Mouse (Mus musculus) 3T3-L1 (cell line): ENCODE measurements at regions not wholly inside any gene's neighbourhood (a gene's known extent, or its start where the extent isn't known, plus 50 kb on each side); places are given as distances from the start of the nearest gene placed in this dataset.

ENCODE experiments used
- DNase-seq: peaks from one replicate; pipeline ENCODE4 v3.0.0-alpha.2; 2015; ENCODE audit warnings: low read depth, low spot score

DNA sequence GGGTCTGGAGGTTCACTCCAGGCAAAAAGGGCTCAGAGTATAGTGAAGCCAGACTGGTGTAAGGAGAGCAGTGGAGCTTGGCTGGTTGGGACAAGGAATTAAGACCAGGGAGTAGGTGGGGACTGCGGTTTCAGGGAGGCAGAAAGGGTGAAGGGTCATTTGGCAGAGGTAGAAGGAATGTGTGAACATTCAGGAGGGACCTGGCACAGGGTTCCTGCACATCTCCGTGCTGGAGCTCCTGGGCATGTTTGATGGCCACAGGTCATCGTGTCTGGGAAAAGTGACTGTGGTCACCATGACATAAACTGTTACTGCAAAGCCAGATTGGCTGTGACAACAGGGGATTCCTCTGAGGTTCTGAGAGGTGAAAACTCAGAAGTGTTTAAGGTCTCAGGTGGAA lies 202.3 kb downstream of the Gadd45g start:
- no peak for DNase-seq

DNA sequence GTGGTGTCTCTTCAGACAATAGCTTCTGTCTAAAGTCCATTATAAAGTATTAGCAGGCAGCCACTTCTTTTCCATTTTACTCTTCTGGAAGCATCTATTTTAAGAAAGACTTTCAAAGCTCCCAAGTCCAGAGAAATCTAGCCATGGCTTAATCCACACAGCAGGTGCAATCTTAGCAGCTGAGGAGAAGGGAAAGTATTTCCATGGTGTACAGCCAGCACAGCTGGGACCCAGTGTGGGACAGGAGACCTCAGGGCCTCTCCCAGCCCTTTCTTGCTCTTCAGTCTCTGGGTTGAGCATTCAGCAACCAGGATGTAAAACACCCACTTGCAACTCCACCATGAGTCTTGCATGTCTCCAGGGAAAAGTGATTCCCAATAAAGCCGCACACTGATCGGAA lies 202.8 kb downstream of the Gadd45g start:
- no peak for DNase-seq

DNA sequence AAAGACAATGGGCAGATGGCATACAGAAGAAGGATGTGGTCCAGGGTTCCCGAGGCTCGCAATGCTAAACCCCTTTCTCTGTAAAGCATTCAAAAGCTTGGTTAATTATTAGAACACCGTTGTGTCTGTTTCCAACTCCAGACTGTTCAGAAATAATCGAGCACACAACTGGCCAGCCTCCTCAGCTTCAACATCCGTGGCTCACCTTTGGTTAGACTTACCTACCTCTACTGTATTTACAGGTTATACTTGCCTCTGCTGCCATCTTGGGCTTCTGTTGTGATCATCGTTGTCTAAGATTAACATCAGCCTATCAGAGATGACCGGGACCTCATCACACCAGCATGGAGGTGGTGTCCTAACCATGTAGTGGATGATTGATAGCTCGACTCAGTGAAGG lies 209.3 kb downstream of the Gadd45g start:
- DNase-seq = no peak

DNA sequence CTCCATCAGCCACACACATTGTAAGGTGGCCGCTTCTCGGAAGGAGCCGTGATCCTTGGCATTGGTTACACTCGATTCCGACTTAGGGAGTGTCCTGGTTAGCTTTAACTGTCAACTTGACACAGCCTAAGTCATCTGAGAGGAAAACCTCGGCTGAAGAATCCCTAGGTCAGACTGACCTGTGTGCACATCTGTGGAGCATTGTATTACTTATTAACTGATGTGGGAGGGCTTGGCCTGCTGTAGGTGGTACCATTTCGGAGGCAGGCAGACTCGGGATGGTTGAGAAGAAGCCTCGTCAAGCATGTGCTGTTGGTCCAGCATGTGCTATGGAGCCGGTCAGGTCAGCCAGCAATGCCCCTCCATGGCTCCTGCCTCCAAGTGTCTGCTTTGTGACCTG lies 211.0 kb downstream of the Gadd45g start:
- no peak for DNase-seq

DNA sequence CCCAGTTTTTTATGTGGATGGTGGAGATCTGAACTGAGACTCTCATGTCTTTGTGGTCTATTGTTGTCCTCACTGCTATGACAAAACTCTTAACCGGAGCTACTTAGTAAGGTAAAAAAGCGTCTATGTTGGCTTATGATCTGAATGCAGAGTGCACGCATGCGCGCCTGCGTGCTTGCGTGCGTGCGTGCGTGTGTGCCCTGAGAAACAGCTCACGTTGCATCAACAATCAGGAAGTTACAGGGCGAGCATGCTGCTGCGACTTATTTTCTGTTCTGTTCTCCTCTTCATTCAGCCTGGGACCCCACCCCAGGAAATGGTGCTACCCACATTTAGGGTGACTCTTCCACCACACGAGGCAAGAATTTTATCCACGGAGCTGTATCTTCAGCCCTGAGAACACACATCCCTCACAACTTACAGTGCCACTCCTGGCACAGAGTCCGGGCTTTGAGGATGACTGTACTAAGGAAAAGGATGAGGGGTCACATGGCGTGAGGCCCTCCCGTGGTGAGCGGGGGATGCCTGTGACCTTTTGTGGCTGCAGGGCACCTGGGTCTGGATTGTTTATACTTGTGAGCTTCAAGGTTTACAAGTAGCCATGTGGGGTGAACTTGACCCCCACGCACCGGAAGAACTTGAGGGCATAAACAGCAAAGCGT lies 213.4 kb downstream of the Gadd45g start:
- DNase-seq = no peak

DNA sequence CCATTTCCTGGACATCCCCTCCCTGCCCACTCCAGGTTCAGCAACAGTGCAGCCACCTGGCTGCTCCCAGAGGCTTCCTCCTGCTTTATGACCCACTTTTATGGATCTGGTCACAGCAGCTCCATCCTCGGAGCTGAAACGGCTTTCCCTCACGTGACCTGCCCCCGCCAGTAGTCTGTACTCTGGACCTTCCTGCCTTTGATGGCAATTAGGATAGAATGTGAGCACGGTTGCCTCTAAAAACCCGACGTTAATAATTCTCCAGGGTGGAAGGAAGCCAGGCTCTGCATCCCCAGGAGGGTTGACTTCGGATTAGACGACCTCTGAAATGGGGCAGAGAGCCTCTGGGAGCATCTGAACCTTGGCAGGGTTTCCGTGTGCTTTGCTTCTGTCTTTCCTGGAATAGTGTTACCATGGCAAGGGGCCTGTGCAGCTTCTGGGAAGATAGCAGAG lies 214.0 kb downstream of the Gadd45g start:
- no peak for DNase-seq

DNA sequence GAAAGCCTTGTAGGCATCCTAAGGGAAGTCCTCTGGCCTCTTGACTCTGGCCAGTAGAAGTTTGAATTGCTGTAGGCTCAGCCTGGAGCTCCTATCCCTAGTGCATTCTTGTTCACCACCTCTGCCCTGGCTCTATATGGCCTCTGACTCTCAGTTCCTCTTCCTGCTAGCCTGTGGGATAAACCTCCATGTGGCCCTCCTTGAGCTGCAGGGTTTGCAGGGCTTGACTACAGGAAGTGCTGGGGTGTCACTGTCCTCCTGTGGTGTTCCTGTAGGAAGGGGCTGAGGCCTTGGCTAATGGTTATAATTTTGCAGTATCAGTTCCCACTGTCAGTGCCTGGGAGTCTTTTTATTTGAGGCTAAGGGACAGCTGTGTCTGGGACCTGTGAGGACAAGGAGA lies 215.0 kb downstream of the Gadd45g start:
- DNase-seq = no peak

DNA sequence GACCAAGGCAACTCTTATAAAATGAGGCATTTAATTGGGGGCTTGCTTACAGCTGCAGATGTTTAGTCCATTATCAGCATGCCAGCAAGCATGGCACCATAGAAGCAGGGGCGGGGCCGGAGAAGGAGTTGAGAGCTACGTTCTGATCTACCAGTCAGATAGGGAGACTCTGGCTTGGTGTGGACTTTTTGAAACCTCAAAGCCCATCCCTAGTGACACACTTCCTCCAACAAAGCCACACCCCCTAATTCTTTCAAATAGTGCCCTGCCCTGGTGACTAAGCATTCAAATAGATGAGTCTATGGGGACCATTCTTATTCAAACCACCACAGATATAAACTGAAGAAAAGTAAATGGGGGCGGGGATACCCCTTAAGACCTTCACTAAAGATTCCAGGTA lies 215.4 kb downstream of the Gadd45g start:
- peak; percentile 76 for DNase-seq

DNA sequence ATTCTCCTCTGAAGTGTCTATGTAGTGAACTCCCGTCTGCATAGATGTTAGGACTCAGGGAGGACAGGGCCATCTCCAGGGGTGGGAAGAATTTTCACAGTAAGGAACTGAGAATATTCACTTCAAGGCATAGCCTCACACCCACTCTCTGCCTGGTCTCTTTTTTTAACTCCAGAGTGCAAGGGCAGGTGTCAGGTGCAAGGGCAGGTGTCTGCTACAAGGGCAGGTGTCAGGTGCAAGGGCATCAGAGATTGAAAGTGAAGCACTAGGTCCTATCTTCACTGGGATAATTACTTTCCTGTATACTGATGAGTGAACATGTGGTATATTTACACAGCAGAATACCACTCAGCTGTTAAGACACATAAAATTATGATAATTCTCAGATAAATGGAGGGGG lies 216.1 kb downstream of the Gadd45g start:
- DNase-seq = no peak

DNA sequence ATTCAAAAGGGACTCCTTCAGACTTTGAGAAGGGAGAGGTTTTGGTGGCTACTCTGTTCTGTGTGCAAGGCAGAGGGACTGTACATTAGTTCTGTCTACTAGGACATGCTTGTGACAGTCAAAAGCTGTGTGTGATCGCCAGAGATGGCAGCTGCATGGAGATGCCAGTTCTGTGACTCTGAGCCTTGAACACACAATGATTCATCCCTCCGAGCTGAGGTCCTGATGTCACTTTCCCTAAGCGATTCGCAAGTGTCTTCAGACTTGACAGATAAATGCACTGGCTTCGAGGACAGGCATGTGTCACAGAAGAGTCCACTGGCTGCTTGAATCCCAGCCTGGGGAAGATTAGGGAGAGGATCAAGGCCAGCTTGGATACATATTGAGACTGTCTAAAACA lies 218.8 kb downstream of the Gadd45g start:
- no peak for DNase-seq

DNA sequence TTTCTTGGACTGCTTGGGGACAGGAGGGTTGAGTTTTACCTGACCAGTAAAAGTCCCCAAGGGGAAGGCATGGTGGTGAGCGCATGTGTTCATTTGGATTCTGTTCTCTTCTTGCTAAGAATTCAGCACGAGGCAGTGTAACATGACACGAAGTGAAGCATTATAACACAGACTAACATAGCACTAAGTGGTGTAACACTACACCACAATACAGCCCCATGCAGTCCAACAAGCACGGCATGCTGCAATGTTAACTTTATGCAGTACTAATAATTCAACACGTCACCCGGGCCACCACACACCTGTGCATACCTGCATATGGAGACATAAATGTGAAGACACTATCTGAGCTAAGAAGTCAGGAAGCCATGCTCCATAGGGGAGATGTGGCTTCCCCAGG lies 219.2 kb downstream of the Gadd45g start:
- DNase-seq = no peak

DNA sequence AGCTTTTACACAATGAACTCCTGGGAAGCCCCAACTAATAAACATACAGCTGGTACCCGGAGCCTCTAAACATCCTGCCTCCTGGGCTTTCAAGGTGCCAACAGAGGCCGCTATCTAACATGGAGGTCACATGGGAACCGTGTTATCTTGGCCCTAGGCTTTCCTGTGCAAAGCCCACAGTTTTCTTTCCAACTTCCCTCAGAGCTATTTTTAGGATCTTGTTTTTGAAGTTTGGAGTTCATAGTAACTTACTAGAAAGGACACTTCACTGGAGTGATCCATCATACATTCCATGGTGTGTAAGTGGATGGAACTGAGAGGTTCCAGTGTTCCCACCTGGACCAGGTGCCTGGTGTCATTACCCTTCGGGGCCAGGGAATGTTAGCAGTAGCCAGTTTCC lies 220.6 kb downstream of the Gadd45g start:
- DNase-seq = no peak

DNA sequence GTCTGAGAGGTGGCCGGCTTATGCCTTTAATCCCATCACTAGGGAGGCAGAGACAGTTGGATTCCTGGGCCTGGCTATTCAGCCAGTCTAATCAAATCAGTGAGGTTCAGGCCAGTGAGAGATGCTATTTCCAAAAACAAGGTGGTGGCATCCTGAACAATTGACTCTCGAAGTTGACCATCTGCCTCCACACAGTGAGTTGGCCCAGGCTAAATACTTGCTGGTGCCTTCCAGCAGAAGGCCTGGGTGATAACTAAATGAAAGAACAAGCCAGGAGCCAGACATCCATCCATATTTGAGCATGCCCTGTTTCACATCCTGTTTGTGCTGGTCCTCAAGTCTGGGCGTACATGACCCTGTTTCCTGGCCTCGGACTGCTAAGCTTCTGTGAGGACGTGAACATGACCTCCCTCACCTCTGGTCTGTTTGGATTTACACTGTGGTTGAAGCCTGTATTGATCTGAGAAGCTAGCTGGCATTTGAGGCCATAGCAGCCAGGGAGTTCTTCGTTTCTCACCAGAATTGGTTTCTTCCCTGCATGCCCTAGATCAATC lies 222.5 kb downstream of the Gadd45g start:
- DNase-seq = no peak

DNA sequence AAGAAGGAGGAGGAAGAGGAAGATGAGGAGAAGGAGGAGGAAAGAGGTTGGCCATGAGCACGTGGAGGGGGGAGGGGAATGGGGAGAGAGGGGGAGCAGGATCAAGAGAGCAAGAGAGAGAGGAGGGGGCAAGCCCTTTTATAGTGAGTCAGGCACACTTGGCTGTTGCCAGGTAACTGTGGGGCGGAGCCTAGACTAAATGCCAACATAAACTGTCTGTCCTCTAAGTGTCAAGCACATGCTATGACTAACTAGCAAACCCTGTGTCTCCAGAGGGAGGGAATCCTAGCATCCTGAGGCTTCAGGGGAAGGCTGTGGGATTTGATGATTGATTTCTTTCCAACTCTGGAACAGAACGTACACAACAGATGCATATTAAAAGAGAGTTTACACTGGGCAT lies 223.2 kb downstream of the Gadd45g start:
- peak; percentile 82 for DNase-seq

DNA sequence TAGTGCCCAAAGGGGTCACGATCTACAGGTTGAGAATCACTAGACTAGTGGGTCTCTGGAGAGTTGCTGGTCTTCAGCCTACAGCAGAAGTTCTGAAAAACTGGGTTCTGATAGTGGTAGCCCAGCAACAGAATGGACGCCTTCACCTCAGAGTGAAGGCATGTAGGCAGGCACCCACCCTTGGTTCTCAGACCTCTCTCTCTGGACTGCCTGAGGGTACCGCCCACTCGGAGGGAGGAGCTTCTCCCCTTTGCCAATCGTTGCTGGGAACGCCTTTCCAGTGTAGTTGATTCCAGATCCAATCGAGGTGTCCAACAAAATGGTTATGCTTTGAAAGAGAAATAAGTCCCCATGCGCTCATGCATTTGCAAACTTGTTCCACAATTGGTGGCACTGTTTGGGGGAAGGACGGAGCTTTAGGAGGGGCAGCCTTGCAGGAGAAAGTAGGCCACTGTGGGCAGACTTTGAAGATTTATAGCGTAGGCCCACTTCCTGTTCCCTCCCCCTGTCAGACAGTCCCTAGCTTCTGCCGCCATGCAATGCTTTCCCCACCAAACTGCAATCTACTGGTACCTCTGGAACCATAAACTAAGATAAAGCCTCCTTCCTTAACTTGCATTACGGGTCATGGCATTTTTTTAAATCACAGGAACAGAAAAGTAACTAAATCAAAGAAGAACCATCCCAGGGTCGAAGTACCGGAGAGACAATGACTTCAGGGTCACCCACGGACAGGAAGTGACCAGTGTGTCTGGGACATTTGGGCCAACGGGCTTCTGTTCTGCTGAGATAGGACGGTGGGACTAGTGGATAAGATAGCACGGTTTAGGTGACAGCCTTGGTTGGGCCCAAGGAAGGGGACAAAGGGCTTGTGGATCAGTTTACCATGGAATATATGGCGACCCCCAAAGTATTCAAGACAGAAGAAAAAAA lies 224.5 kb downstream of the Gadd45g start:
- DNase-seq = no peak

DNA sequence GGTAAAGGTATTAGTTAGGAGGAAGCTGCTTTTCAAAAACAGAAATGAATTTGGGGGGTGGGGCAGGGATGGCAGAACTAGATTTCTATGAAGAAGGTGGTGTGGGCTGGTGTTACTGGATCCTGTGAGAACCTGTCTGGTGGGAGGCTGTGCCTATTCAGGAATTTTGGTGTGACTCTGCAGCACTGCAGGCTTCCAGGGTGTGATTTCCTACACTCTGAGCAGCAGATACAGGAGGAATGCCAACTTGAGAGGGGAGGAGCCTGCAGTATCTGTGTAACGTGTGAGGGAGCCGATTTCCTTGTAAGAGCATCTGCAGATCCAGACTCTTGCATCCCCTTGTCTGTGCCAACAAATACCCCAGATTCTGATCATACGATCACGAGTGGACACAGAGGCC lies 231.1 kb downstream of the Gadd45g start:
- DNase-seq = peak; percentile 20

DNA sequence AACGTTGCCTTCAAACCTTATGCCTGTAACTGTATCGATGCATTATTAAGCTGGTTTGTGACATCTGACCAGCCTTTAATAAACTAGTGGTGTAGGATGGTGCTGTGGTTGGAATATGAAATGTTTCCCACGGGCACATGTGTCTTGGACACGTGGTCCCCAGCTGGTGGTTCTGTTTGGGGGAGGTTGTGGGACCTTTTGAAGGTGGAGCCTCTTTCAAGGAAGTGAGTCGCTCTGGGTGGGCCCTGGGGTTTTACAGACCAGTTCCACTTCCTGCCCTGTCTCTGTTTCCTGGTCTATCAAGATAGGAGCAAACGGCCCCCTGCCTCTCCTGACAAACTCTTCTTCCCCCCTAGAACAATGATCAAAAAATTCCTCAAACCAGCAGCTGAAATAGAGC lies 232.1 kb downstream of the Gadd45g start:
- peak; percentile 27 for DNase-seq

DNA sequence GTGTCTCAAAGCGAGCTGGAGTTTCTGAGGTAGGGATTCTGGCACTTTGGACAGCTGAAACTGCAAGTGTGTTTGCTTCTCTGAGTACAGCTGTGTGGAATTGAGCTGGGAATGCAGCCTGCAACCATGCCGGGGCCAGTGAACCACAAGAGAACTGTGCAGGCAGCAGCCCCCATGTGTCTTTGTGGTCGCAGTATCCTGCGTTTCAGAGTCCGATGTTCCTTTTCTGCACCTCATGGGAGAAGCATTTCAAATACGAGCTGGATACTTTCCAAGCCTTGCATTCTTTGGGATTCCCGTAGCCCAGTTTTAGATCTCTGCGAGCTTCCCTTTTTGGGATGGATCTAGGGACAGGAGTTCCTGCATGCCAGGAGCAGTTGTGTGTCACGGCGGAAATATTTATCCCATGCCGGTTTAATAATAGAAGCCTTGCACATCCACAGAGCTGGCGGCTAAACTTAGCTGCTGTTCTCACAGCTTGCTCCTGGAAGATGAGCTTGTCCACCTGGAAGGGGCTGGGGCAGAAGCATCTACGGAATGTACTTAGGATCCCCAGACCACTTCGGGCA lies 233.3 kb downstream of the Gadd45g start:
- DNase-seq = peak; percentile 93

DNA sequence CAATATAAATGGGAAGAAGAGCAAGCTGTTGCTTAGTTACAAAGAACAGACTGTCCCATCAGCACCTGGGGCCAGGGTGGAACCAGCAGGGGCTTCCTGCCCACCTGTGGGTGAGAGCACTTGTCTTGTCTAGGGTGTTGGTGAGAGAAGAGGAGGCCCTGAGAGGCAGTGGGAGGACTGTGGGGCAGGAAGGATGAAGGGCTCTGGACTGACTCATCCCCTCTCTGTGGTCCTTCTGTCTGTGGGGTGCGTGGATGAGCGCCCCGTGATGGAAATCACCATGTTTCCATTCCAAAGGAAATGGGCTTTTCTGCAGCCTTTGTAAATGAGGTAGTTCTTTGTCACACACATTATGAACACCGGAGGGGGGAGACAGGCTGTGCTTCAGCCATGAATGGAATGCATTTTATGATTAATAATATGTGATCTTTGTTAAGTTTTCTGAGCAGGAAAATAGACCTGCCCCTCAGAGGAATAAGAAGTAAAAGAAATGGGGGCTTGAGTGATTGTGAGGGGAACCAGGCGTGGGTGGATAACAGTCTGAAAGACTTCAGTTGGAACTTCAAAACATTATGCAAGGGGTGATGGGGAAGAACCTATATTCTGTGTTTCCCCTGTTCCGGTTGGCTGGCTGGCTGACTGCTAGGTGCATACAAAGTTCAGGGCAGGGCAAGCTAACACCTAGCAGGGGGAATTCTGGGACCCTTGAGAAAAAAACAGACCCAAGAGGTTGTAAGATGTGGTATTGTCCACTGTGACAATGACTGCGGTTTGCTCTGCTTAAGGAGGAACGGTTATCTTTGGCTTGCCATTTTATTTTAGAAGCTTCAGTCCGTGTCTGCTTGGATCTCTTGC lies 237.3 kb downstream of the Gadd45g start:
- no peak for DNase-seq

DNA sequence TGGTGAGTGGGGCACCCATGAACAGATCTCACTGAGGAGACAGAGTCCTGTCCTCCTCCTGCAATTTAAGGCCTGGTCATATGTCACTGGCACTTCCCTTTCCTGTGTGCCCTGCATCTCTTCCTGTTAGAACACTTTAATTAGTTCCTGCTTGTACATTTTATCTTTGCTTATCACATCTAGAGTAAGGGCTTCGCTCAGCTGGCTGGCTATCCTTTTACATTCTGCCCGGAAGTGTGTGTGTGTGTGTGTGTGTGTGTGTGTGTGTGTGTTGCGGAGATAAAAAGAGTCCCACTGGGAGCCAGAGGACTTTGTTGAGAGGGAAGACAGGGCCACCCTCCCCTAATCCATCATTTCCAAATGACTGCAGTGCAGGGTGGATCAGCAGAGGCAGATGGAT lies 238.6 kb downstream of the Gadd45g start:
- no peak for DNase-seq

DNA sequence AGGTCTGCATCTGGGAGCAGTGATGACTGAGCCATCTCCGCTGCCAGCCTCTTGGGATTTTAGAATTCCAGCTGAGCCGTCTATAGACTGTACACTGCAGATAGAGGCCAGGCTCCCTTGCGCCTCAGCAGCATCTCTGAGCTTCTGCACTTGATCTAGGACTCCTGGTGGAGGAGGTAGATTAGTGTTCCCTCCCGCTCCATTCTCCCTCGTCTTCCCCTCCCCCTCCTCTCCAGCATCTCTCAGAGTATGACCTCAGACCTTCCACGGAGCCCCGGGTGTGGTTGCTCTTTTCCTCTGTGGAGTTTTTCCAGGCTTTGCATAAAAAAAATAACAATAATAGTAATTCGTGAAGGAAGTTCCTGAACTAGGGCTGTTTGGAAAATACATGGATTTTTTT lies 241.8 kb downstream of the Gadd45g start:
- no peak for DNase-seq
